Mouse (Mus musculus) cerebellum, adult 2 months (tissue): ENCODE data around the gene Bmp7.

Experiments
- CTCF ChIP-seq: fragments of 200-500 bp; IDR thresholded peaks from 2 replicates; pipeline ENCODE4 v1.5.1; 2011; ENCODE audit warnings: low read depth, mild to moderate bottlenecking, control low read depth, low read length, moderate library complexity, borderline replicate concordance; ENCODE audit not compliant: insufficient read depth
- POLR2A ChIP-seq: fragments of 200-500 bp; IDR thresholded peaks from 2 replicates; pipeline ENCODE4 v1.6.1; 2011; ENCODE audit warnings: low read length, control low read depth, borderline replicate concordance; ENCODE audit not compliant: insufficient read depth

GRCm38 (mm10) chr2:172926311-172926710, 13.8 kb downstream of the Bmp7 start:
- TF ChIP-seq CTCF, result no peak
- TF ChIP-seq POLR2A, result no peak
